Mouse (Mus musculus): Measurements from ENCODE around the gene Fam57b.
"Not testable (repeated sequence)": the region's sequence is repeated elsewhere in the genome, so short reads cannot be mapped to it uniquely, and the experiment has no call there.

GRCm38 (mm10) chr7:126779101-126779500 is 18.4 kb upstream of the Fam57b start:
- not testable (repeated sequence) for TF ChIP-seq CHD2 (IDR thresholded peaks at IDR 0.05; ENCODE audit: low read depth, low read length); MAFK (IDR thresholded peaks at IDR 0.05; ENCODE audit: insufficient read depth, low read depth, low read length); HCFC1 (IDR thresholded peaks at IDR 0.05; ENCODE audit: borderline replicate concordance, insufficient read depth, low read length)

All from ES-E14 (cell line).